Mouse (Mus musculus): ENCODE results near the gene Sec1. TPM values are rescaled to one million over a fixed set of nuclear protein-coding genes. Genes with fewer than 3 reads are reported as not detected.

The Sec1 gene
- polyA plus RNA-seq, 1 experiment = 0.18 TPM

DNA sequence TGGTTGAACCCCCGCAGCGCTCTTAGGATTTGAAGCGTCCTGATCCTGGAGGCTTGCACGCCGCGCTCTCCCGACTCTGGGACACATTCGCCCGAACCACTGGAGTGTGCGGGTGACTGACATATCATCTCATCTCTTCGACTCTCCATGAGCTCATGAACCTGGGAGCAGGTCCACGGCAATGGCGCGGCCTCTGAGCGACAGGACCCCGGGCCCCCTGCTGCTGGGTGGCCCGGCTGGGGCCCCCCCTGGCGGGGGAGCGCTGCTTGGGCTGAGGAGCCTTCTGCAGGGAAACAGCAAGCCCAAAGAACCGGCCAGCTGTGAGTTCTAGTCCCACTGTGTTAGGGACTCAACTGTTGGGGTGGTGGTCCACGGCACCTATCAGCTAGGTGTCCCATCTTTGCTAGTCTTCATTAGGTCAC is 11.3 kb upstream of the Sec1 start:
- peaks cover 2% of the 10 kb centered on the region for H3K27me3 ChIP-seq (ENCODE audit: control insufficient read depth, insufficient read depth, insufficient read length)
- peak overlapping the region; percentile 40 for H3ac ChIP-seq (ENCODE audit: control insufficient read depth, insufficient read length, low read depth)
- H3K4me3 ChIP-seq (ENCODE audit: insufficient read depth, poor library complexity, severe bottlenecking) = peak overlapping the region; percentile 37
- no peak for TF ChIP-seq MYOD1 (IDR thresholded peaks at IDR 0.05; ENCODE audit: control insufficient read depth, insufficient read length, low read depth)
- no peak for TF ChIP-seq MYOG (IDR thresholded peaks at IDR 0.05; ENCODE audit: control insufficient read depth, extremely low read depth, insufficient read length)
- TF ChIP-seq FOSL1 (IDR thresholded peaks at IDR 0.05; ENCODE audit: insufficient read depth, low read length, poor library complexity, severe bottlenecking) = no peak
- TF ChIP-seq CTCF (IDR thresholded peaks at IDR 0.05; ENCODE audit: control insufficient read depth, insufficient read depth, insufficient read length) = no peak
- TF ChIP-seq CEBPB (IDR thresholded peaks at IDR 0.05; ENCODE audit: low read depth) = no peak
- no peaks in the 10 kb centered on the region for H3K36me3 ChIP-seq (ENCODE audit: control insufficient read depth, insufficient read depth)
- no peaks in the 10 kb centered on the region for H3K79me3 ChIP-seq (ENCODE audit: low read depth)
- no peaks in the 10 kb centered on the region for H3K79me2 ChIP-seq (ENCODE audit: control insufficient read depth, insufficient read depth)

DNA sequence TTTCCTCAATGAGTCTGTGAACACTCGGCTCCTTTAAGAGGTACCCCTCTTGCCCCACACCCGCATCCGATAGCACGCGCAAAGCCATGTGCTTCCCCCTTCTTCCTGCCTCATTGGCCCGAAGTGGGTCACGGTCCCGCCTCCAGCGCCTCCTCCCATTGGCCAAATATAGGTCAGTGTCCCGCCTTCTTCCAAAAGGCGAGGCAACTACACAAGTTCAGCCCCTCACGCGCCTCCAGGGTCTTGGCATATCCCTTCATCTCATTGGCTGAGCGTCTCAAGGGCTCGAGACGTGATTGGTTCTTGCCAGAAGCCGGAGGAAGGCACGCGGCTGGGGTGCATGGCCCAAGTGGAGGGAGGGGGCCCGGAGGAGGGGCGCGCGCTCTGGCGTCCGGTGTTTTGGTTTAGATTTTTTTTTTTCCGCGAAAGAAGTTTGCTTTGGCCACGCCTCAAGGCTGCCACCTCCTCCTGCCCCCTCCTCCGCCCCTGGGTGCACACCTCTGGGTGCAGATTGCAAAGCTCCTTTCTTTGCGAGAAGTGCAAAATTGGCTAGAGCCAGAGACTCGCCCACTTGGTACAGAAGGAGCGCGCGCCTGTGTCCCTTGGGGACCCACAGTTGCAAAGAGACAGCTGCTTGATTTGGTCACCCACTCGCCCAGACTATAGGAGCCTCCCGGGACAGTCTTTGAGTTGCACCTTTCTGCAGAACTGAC is 10.7 kb upstream of the Sec1 start, which contains the start of gene Dbp:
Dbp (plus strand) TSS at position 359 of the 713 bp plus-strand sequence.
- Histone ChIP-seq H3ac (ENCODE audit: control insufficient read depth, insufficient read length, low read depth) (peak within 1 kb of the TSS; percentile 40), H3K4me3 (ENCODE audit: insufficient read depth, poor library complexity, severe bottlenecking) (peak within 1 kb of the TSS; percentile 37), H3K36me3 (ENCODE audit: control insufficient read depth, insufficient read depth) (no peaks in the 10 kb centered on the region), H3K79me2 (ENCODE audit: control insufficient read depth, insufficient read depth) (no peaks in the 10 kb centered on the region), H3K79me3 (ENCODE audit: low read depth) (no peaks in the 10 kb centered on the region), H3K27me3 (ENCODE audit: control insufficient read depth, insufficient read depth, insufficient read length) (peaks cover 8% of the 10 kb centered on the region)
- TF ChIP-seq CTCF (IDR thresholded peaks at IDR 0.05; ENCODE audit: control insufficient read depth, insufficient read depth, insufficient read length) = no peak
- TF ChIP-seq USF1 (IDR thresholded peaks at IDR 0.05; ENCODE audit: low read depth) = peak; percentile 73
- TF ChIP-seq CEBPB (IDR thresholded peaks at IDR 0.05; ENCODE audit: low read depth) = peak; percentile 28
- TF ChIP-seq MAX (IDR thresholded peaks at IDR 0.05) = peak; percentile 63

DNA sequence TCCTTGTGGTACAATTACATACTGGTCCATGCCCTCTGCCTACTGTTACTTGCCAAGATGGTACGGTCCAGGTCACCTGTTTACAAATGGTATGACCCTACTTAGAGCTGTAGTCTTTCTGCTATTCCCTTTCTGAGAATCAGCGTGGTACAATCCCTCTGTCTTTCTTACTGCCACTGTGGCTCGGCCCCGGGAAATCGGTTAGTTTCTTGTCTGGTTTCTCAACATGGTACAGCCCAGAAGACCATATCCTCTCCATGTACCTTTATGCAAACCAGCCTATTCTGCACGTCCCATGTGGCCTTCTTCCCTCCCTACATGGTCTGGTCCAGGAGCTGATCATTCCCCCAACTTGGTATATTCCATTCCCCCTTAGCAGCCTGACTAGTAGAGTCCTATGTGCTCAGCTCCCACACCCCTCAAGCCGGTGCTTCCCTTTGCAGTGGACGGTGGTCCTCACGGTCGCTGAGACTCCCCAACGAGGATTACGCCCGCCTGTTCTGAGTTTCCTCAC is 9.9 kb upstream of the Sec1 start:
- Histone ChIP-seq H3K4me3 (ENCODE audit: insufficient read depth, poor library complexity, severe bottlenecking) (no peak overlapping the region), H3ac (ENCODE audit: control insufficient read depth, insufficient read length, low read depth) (peak overlapping the region; percentile 35), H3K79me3 (ENCODE audit: low read depth) (no peaks in the 10 kb centered on the region), H3K36me3 (ENCODE audit: control insufficient read depth, insufficient read depth) (no peaks in the 10 kb centered on the region), H3K27me3 (ENCODE audit: control insufficient read depth, insufficient read depth, insufficient read length) (peaks cover 15% of the 10 kb centered on the region), H3K79me2 (ENCODE audit: control insufficient read depth, insufficient read depth) (no peaks in the 10 kb centered on the region)
- no peak for TF ChIP-seq CTCF (IDR thresholded peaks at IDR 0.05; ENCODE audit: control insufficient read depth, insufficient read depth, insufficient read length)
- no peak for TF ChIP-seq FOSL1 (IDR thresholded peaks at IDR 0.05; ENCODE audit: insufficient read depth, low read length, poor library complexity, severe bottlenecking)
- TF ChIP-seq MYOD1 (IDR thresholded peaks at IDR 0.05; ENCODE audit: control insufficient read depth, insufficient read length, low read depth) = no peak
- TF ChIP-seq CEBPB (IDR thresholded peaks at IDR 0.05; ENCODE audit: low read depth) = no peak
- no peak for TF ChIP-seq MAX (IDR thresholded peaks at IDR 0.05)
- no peak for TF ChIP-seq MYOG (IDR thresholded peaks at IDR 0.05; ENCODE audit: control insufficient read depth, extremely low read depth, insufficient read length)
- no peak for TF ChIP-seq USF1 (IDR thresholded peaks at IDR 0.05; ENCODE audit: low read depth)

DNA sequence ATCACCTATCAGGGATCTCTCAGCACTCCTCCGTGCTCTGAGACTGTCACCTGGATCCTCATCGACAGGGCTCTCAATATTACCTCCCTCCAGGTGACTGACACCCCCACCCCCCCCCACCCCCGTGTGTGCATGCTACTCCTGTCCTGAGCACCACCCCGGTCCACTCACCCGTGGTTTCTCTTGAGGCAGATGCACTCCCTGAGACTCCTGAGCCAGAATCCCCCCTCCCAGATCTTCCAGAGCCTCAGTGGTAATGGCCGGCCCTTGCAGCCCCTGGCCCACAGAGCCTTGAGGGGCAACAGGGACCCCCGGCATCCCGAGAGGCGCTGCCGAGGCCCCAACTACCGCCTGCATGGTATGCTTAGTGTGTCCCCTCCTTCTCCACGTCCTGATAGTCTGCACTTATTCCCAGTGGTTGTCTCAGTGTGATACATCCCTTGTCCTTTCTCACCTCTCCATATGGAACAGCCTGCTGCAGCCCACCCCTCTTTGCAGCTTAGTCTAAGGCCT is 9.4 kb upstream of the Sec1 start:
- Histone ChIP-seq H3K4me3 (ENCODE audit: insufficient read depth, poor library complexity, severe bottlenecking) (no peak overlapping the region), H3K27me3 (ENCODE audit: control insufficient read depth, insufficient read depth, insufficient read length) (peaks cover 15% of the 10 kb centered on the region), H3K79me3 (ENCODE audit: low read depth) (no peaks in the 10 kb centered on the region), H3K79me2 (ENCODE audit: control insufficient read depth, insufficient read depth) (no peaks in the 10 kb centered on the region), H3ac (ENCODE audit: control insufficient read depth, insufficient read length, low read depth) (no peak overlapping the region), H3K36me3 (ENCODE audit: control insufficient read depth, insufficient read depth) (no peaks in the 10 kb centered on the region)
- TF ChIP-seq FOSL1 (IDR thresholded peaks at IDR 0.05; ENCODE audit: insufficient read depth, low read length, poor library complexity, severe bottlenecking) = no peak
- TF ChIP-seq MAX (IDR thresholded peaks at IDR 0.05) = no peak
- no peak for TF ChIP-seq CEBPB (IDR thresholded peaks at IDR 0.05; ENCODE audit: low read depth)
- TF ChIP-seq MYOD1 (IDR thresholded peaks at IDR 0.05; ENCODE audit: control insufficient read depth, insufficient read length, low read depth) = no peak
- no peak for TF ChIP-seq MYOG (IDR thresholded peaks at IDR 0.05; ENCODE audit: control insufficient read depth, extremely low read depth, insufficient read length)
- TF ChIP-seq CTCF (IDR thresholded peaks at IDR 0.05; ENCODE audit: control insufficient read depth, insufficient read depth, insufficient read length) = no peak
- TF ChIP-seq USF1 (IDR thresholded peaks at IDR 0.05; ENCODE audit: low read depth) = no peak

DNA sequence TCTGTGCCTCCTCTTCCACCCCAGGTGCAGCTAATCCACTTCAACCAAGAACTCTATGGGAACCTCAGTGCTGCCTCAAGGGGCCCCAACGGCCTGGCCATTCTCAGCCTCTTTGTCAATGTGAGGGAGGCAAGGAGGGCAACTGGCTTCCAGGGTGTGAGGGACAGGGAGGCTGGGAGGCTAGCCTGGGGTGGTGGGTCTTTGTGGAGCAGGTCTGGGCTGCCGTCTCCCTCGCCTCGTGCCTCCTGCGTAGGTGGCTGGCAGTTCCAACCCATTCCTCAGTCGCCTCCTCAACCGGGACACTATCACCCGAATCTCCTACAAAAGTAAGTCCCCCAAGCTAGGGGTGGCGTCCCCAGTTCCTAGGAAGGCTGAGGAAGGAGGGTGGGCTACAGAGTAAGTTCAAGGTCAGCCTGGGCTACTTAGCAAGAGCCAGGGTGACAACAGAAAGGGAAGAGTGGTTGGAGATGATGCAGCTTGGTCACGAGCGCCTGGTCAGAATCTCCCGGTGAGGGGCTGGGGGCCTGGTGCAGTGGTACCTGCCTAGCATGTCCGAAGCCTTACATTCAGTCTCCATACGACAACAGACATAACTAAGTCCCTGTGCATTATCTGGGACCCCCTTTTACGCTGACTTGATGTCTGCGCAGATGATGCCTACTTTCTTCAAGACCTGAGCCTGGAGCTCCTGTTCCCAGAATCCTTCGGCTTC is 8.8 kb upstream of the Sec1 start:
- TF ChIP-seq CEBPB (IDR thresholded peaks at IDR 0.05; ENCODE audit: low read depth) = no peak
- no peak for TF ChIP-seq CTCF (IDR thresholded peaks at IDR 0.05; ENCODE audit: control insufficient read depth, insufficient read depth, insufficient read length)
- TF ChIP-seq FOSL1 (IDR thresholded peaks at IDR 0.05; ENCODE audit: insufficient read depth, low read length, poor library complexity, severe bottlenecking) = no peak
- H3K79me2 ChIP-seq (ENCODE audit: control insufficient read depth, insufficient read depth) = no peaks in the 10 kb centered on the region

More for the DNA sequence above, 8.8 kb upstream of the Sec1 start:
- Histone ChIP-seq H3K27me3 (ENCODE audit: control insufficient read depth, insufficient read depth, insufficient read length) (peaks cover 15% of the 10 kb centered on the region), H3K79me3 (ENCODE audit: low read depth) (no peaks in the 10 kb centered on the region), H3K4me3 (ENCODE audit: insufficient read depth, poor library complexity, severe bottlenecking) (no peak overlapping the region), H3ac (ENCODE audit: control insufficient read depth, insufficient read length, low read depth) (no peak overlapping the region), H3K36me3 (ENCODE audit: control insufficient read depth, insufficient read depth) (no peaks in the 10 kb centered on the region)

Measured in C2C12 (cell line).